Mouse (Mus musculus): ENCODE results near the gene Ehbp1. TPM values are rescaled to one million over a fixed set of nuclear protein-coding genes. Genes with fewer than 3 reads are reported as not detected.

Ehbp1 gene
- total and polyA plus RNA-seq, 2 experiments from 2014 or later, result 12.0 to 45.6 TPM

- no peaks in the 10 kb centered on the region for H3K27me3 ChIP-seq (ENCODE audit: insufficient read depth, low read length)
- DNase-seq, result no peak
- 96% methylated on average over 3 of the region's 3 CpGs for WGBS
- no peaks in the 10 kb centered on the region for H3K9me3 ChIP-seq (ENCODE audit: low read length)
- H3K4me1 ChIP-seq (ENCODE audit: insufficient read depth), result no peaks in the 10 kb centered on the region
- no peak overlapping the region for H3K27ac ChIP-seq (ENCODE audit: low read depth, low read length)
- TF ChIP-seq CTCF (IDR thresholded peaks at IDR 0.05; ENCODE audit: low read depth), result no peak
- H3K9ac ChIP-seq, result no peak overlapping the region
- ATAC-seq, result no peak
- no peak overlapping the region for H3K4me2 ChIP-seq (ENCODE audit: low read depth)
- 0 out of 2 replicates have a peak, but pooled peaks cover 4% of the 10 kb centered on the region for H3K36me3 ChIP-seq (ENCODE audit: insufficient read depth)
- no peak overlapping the region for H3K4me3 ChIP-seq (ENCODE audit: low read depth, low read length)
Measured at GRCm38 (mm10) chr11:22155366-22156095, 186.6 kb downstream of the Ehbp1 start.

GRCm38 (mm10) chr11:22154501-22155294 is 187.4 kb downstream of the Ehbp1 start:
- H3K9me3 ChIP-seq (ENCODE audit: low read length), result no peaks in the 10 kb centered on the region
- DNase-seq (no peak), ATAC-seq (no peak)
- no peak overlapping the region for H3K9ac ChIP-seq
- no peak for TF ChIP-seq CTCF (IDR thresholded peaks at IDR 0.05; ENCODE audit: low read depth)
- no peak overlapping the region for H3K4me3 ChIP-seq (ENCODE audit: low read depth, low read length)
- H3K4me2 ChIP-seq (ENCODE audit: low read depth), result no peak overlapping the region
- H3K4me1 ChIP-seq (ENCODE audit: insufficient read depth), result no peaks in the 10 kb centered on the region
- no peaks in the 10 kb centered on the region for H3K27me3 ChIP-seq (ENCODE audit: insufficient read depth, low read length)
- 83% methylated on average over 9 of the region's 9 CpGs for WGBS
- H3K27ac ChIP-seq (ENCODE audit: low read depth, low read length), result no peak overlapping the region
- 0 out of 2 replicates have a peak, but pooled peaks cover 7% of the 10 kb centered on the region for H3K36me3 ChIP-seq (ENCODE audit: insufficient read depth)

- Histone ChIP-seq H3K36me3 (ENCODE audit: insufficient read depth) (no peaks in the 10 kb centered on the region), H3K4me1 (ENCODE audit: insufficient read depth) (no peaks in the 10 kb centered on the region), H3K4me2 (ENCODE audit: low read depth) (no peak overlapping the region), H3K4me3 (ENCODE audit: low read depth, low read length) (no peak overlapping the region), H3K27ac (ENCODE audit: low read depth, low read length) (no peak overlapping the region), H3K27me3 (ENCODE audit: insufficient read depth, low read length) (no peaks in the 10 kb centered on the region), H3K9ac (no peak overlapping the region), H3K9me3 (ENCODE audit: low read length) (no peaks in the 10 kb centered on the region)
- DNase-seq, result no peak
- TF ChIP-seq CTCF (IDR thresholded peaks at IDR 0.05; ENCODE audit: low read depth), result no peak
- no peak for ATAC-seq
- WGBS, result 86% methylated on average over 2 of the region's 2 CpGs
Measured at GRCm38 (mm10) chr11:22140737-22141136, 201.4 kb downstream of the Ehbp1 start.

GRCm38 (mm10) chr11:22138466-22138865 is 203.6 kb downstream of the Ehbp1 start:
- Histone ChIP-seq H3K27ac (ENCODE audit: low read depth, low read length) (no peak overlapping the region), H3K36me3 (ENCODE audit: insufficient read depth) (no peaks in the 10 kb centered on the region), H3K4me3 (ENCODE audit: low read depth, low read length) (no peak overlapping the region), H3K4me2 (ENCODE audit: low read depth) (no peak overlapping the region), H3K9ac (no peak overlapping the region), H3K27me3 (ENCODE audit: insufficient read depth, low read length) (no peaks in the 10 kb centered on the region), H3K4me1 (ENCODE audit: insufficient read depth) (no peaks in the 10 kb centered on the region), H3K9me3 (ENCODE audit: low read length) (no peaks in the 10 kb centered on the region)
- ATAC-seq (no peak), DNase-seq (no peak)
- no peak for TF ChIP-seq CTCF (IDR thresholded peaks at IDR 0.05; ENCODE audit: low read depth)

GRCm38 (mm10) chr11:22125188-22125587 is 216.9 kb downstream of the Ehbp1 start:
- no peak for TF ChIP-seq CTCF (IDR thresholded peaks at IDR 0.05; ENCODE audit: low read depth)
- Histone ChIP-seq H3K4me1 (ENCODE audit: insufficient read depth) (no peaks in the 10 kb centered on the region), H3K27ac (ENCODE audit: low read depth, low read length) (no peak overlapping the region), H3K4me3 (ENCODE audit: low read depth, low read length) (no peak overlapping the region), H3K27me3 (ENCODE audit: insufficient read depth, low read length) (no peaks in the 10 kb centered on the region), H3K9me3 (ENCODE audit: low read length) (no peaks in the 10 kb centered on the region), H3K36me3 (ENCODE audit: insufficient read depth) (no peaks in the 10 kb centered on the region), H3K4me2 (ENCODE audit: low read depth) (no peak overlapping the region), H3K9ac (no peak overlapping the region)
- WGBS, result 93% methylated on average over 2 of the region's 2 CpGs
- ATAC-seq (no peak), DNase-seq (no peak)

- DNase-seq (no peak), ATAC-seq (no peak)
- Histone ChIP-seq H3K36me3 (ENCODE audit: insufficient read depth) (no peaks in the 10 kb centered on the region), H3K9me3 (ENCODE audit: low read length) (no peaks in the 10 kb centered on the region), H3K4me3 (ENCODE audit: low read depth, low read length) (no peak overlapping the region), H3K27ac (ENCODE audit: low read depth, low read length) (no peak overlapping the region), H3K4me1 (ENCODE audit: insufficient read depth) (no peaks in the 10 kb centered on the region), H3K4me2 (ENCODE audit: low read depth) (no peak overlapping the region), H3K9ac (no peak overlapping the region), H3K27me3 (ENCODE audit: insufficient read depth, low read length) (no peaks in the 10 kb centered on the region)
- no peak for TF ChIP-seq CTCF (IDR thresholded peaks at IDR 0.05; ENCODE audit: low read depth)
- WGBS, result 94% methylated on average over 3 of the region's 3 CpGs
Measured at GRCm38 (mm10) chr11:22118853-22119252, 223.2 kb downstream of the Ehbp1 start.

GRCm38 (mm10) chr11:22112161-22112560 is 229.9 kb downstream of the Ehbp1 start:
- Histone ChIP-seq H3K36me3 (ENCODE audit: insufficient read depth) (no peaks in the 10 kb centered on the region), H3K27me3 (ENCODE audit: insufficient read depth, low read length) (no peaks in the 10 kb centered on the region), H3K9ac (no peak overlapping the region), H3K9me3 (ENCODE audit: low read length) (no peaks in the 10 kb centered on the region), H3K27ac (ENCODE audit: low read depth, low read length) (no peak overlapping the region), H3K4me1 (ENCODE audit: insufficient read depth) (no peaks in the 10 kb centered on the region), H3K4me3 (ENCODE audit: low read depth, low read length) (no peak overlapping the region), H3K4me2 (ENCODE audit: low read depth) (no peak overlapping the region)
- 63% methylated on average over 3 of the region's 3 CpGs for WGBS
- DNase-seq, result no peak
- ATAC-seq, result no peak
- TF ChIP-seq CTCF (IDR thresholded peaks at IDR 0.05; ENCODE audit: low read depth), result no peak

Measured in forebrain, postnatal 0 days (tissue).